Mouse (Mus musculus): ENCODE data around the gene Tctex1d1. TPM values are rescaled to one million over a fixed set of nuclear protein-coding genes. Genes with fewer than 3 reads are reported as not detected.

The Tctex1d1 gene
- polyA plus RNA-seq, 1 experiment: not detected

GRCm38 (mm10) chr4:102990595-102991340 lies 12.4 kb downstream of the Tctex1d1 start:
- no peaks in the 10 kb centered on the region for H3K27me3 ChIP-seq (ENCODE audit: control insufficient read depth, insufficient read depth, insufficient read length)
- no peak overlapping the region for H3K4me2 ChIP-seq (ENCODE audit: low read depth)
- no peak overlapping the region for H3ac ChIP-seq (ENCODE audit: control insufficient read depth, insufficient read length)
- H3K36me3 ChIP-seq (ENCODE audit: control insufficient read depth, insufficient read depth): no peaks in the 10 kb centered on the region
- no peaks in the 10 kb centered on the region for H3K79me2 ChIP-seq (ENCODE audit: control insufficient read depth, insufficient read depth)
- H3K4me3 ChIP-seq: no peak overlapping the region
- TF ChIP-seq CEBPB (IDR thresholded peaks at IDR 0.05; ENCODE audit: insufficient read depth, poor library complexity, severe bottlenecking): no peak
- no peak for TF ChIP-seq USF1 (IDR thresholded peaks at IDR 0.05; ENCODE audit: low read depth)
- TF ChIP-seq REST (IDR thresholded peaks at IDR 0.05; ENCODE audit: insufficient read depth, insufficient read length): no peak
- TF ChIP-seq TCF12 (IDR thresholded peaks at IDR 0.05; ENCODE audit: insufficient read depth, poor library complexity, severe bottlenecking): no peak
- no peak for TF ChIP-seq POLR2AphosphoS2 (IDR thresholded peaks at IDR 0.05; ENCODE audit: insufficient read length, low read depth)
- no peak for TF ChIP-seq TCF3 (IDR thresholded peaks at IDR 0.05; ENCODE audit: insufficient read length, low read depth)
- TF ChIP-seq MYOD1 (IDR thresholded peaks at IDR 0.05; ENCODE audit: control insufficient read depth in 1 of 3, insufficient read length in 2 of 3, low read depth in 2 of 3): no peak
- TF ChIP-seq MAX (IDR thresholded peaks at IDR 0.05; ENCODE audit: low read depth): no peak
- TF ChIP-seq SRF (IDR thresholded peaks at IDR 0.05; ENCODE audit: control insufficient read depth, insufficient read length, low read depth): no peak
- no peak for TF ChIP-seq MYOG (IDR thresholded peaks at IDR 0.05; ENCODE audit: control insufficient read depth in 1 of 3, insufficient read depth in 1 of 3, insufficient read length in 2 of 3, low read depth in 2 of 3)
- no peak for TF ChIP-seq E2F4 (IDR thresholded peaks at IDR 0.05; ENCODE audit: insufficient read depth)
- no peak for TF ChIP-seq POLR2A (IDR thresholded peaks at IDR 0.05; ENCODE audit: insufficient read length, low read depth)

DNA sequence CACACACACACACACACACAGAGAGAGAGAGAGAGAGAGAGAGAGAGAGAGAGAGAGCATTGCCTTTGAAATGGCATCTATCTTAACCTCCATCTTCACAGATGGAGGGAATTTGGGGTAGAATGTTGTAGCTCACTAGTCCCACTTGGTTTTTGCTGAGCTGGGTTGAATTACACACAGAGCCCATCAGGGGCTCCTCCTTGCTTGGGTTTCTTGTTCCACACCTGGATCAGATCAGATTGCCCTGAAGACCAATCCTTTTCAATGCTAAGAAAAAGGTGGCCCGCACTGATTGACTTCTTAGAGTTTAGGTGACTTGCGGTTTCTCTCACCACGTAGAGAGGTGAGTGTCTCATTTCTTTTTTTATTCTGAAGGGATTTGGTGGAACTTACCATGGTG lies 13.3 kb downstream of the Tctex1d1 start:
- H3K36me3 ChIP-seq (ENCODE audit: control insufficient read depth, insufficient read depth): no peaks in the 10 kb centered on the region
- TF ChIP-seq USF1 (IDR thresholded peaks at IDR 0.05; ENCODE audit: low read depth) (no peak), TCF12 (IDR thresholded peaks at IDR 0.05; ENCODE audit: insufficient read depth, poor library complexity, severe bottlenecking) (no peak), POLR2A (IDR thresholded peaks at IDR 0.05; ENCODE audit: insufficient read length, low read depth) (no peak), MAX (IDR thresholded peaks at IDR 0.05; ENCODE audit: low read depth) (no peak), TCF3 (IDR thresholded peaks at IDR 0.05; ENCODE audit: insufficient read length, low read depth) (no peak), E2F4 (IDR thresholded peaks at IDR 0.05; ENCODE audit: insufficient read depth) (no peak), MYOD1 (IDR thresholded peaks at IDR 0.05; ENCODE audit: control insufficient read depth in 1 of 3, insufficient read length in 2 of 3, low read depth in 2 of 3) (no peak), POLR2AphosphoS2 (IDR thresholded peaks at IDR 0.05; ENCODE audit: insufficient read length, low read depth) (no peak), REST (IDR thresholded peaks at IDR 0.05; ENCODE audit: insufficient read depth, insufficient read length) (no peak), MYOG (IDR thresholded peaks at IDR 0.05; ENCODE audit: control insufficient read depth in 1 of 3, insufficient read depth in 1 of 3, insufficient read length in 2 of 3, low read depth in 2 of 3) (no peak), SRF (IDR thresholded peaks at IDR 0.05; ENCODE audit: control insufficient read depth, insufficient read length, low read depth) (no peak), CEBPB (IDR thresholded peaks at IDR 0.05; ENCODE audit: insufficient read depth, poor library complexity, severe bottlenecking) (no peak)
- H3K4me2 ChIP-seq (ENCODE audit: low read depth): no peak overlapping the region
- no peak overlapping the region for H3ac ChIP-seq (ENCODE audit: control insufficient read depth, insufficient read length)
- H3K4me3 ChIP-seq: no peak overlapping the region
- no peaks in the 10 kb centered on the region for H3K79me2 ChIP-seq (ENCODE audit: control insufficient read depth, insufficient read depth)
- H3K27me3 ChIP-seq (ENCODE audit: control insufficient read depth, insufficient read depth, insufficient read length): no peaks in the 10 kb centered on the region

DNA sequence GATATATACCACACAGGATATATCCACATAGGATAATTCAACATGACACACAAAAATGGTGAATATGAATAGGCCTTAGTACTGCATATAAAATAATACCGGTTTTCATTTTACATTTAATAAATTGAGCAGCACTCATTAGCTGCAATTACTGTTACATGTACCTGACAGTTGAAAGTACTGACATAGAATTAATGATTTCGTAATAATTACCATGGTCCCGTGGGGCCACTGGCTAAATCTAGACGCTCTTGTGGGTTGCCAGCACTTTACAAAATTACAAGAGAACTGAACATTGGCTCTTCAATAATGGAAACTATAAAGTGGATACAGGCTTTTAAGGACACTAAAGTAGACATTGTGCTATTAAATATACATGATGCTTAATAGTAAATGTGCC lies 26.3 kb downstream of the Tctex1d1 start:
- Histone ChIP-seq H3K4me2 (ENCODE audit: low read depth) (no peak overlapping the region), H3K36me3 (ENCODE audit: control insufficient read depth, insufficient read depth) (no peaks in the 10 kb centered on the region), H3K27me3 (ENCODE audit: control insufficient read depth, insufficient read depth, insufficient read length) (no peaks in the 10 kb centered on the region), H3ac (ENCODE audit: control insufficient read depth, insufficient read length) (no peak overlapping the region), H3K4me3 (no peak overlapping the region), H3K79me2 (ENCODE audit: control insufficient read depth, insufficient read depth) (no peaks in the 10 kb centered on the region)
- TF ChIP-seq MAX (IDR thresholded peaks at IDR 0.05; ENCODE audit: low read depth) (no peak), USF1 (IDR thresholded peaks at IDR 0.05; ENCODE audit: low read depth) (no peak), POLR2AphosphoS2 (IDR thresholded peaks at IDR 0.05; ENCODE audit: insufficient read length, low read depth) (no peak), POLR2A (IDR thresholded peaks at IDR 0.05; ENCODE audit: insufficient read length, low read depth) (no peak), TCF12 (IDR thresholded peaks at IDR 0.05; ENCODE audit: insufficient read depth, poor library complexity, severe bottlenecking) (no peak), SRF (IDR thresholded peaks at IDR 0.05; ENCODE audit: control insufficient read depth, insufficient read length, low read depth) (no peak), MYOG (IDR thresholded peaks at IDR 0.05; ENCODE audit: control insufficient read depth in 1 of 3, insufficient read depth in 1 of 3, insufficient read length in 2 of 3, low read depth in 2 of 3) (no peak), TCF3 (IDR thresholded peaks at IDR 0.05; ENCODE audit: insufficient read length, low read depth) (no peak), MYOD1 (IDR thresholded peaks at IDR 0.05; ENCODE audit: control insufficient read depth in 1 of 3, insufficient read length in 2 of 3, low read depth in 2 of 3) (no peak), CEBPB (IDR thresholded peaks at IDR 0.05; ENCODE audit: insufficient read depth, poor library complexity, severe bottlenecking) (no peak), REST (IDR thresholded peaks at IDR 0.05; ENCODE audit: insufficient read depth, insufficient read length) (no peak), E2F4 (IDR thresholded peaks at IDR 0.05; ENCODE audit: insufficient read depth) (no peak)

DNA sequence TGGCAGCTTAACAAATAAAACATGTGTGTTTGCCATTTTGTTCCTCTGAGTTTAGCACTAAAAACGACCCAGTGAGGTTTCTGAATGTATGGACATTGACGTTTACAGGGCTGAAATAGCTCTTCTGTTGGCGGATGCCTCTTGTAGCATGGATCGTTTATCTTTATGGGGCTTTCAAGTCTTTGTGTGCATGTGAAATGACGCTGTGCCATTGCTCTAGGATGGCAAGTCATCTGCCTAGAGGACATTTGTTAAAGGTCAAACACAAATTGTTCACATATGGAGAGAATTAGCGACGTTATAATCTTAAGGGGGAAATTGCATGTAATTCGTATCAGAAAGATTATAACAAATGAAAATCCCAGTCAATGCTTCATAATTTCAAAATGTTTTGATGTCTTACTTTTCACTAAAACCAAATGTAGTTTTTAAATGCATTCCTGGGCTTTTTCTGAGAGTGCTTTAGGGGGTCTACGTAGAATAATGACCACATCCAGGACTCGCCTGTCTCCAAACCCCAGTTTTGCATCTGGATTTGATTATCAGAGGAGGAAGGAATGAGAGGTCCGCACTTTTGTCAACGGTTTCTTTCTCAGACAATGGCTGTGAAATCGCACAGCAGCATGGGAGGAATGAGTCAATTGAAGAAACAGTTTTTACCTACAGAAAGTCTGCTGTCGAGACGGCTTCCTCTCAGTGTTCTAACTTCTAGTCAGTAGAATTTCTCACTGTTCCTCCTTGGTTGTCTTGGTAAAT lies 27.0 kb downstream of the Tctex1d1 start:
- no peak for TF ChIP-seq TCF3 (IDR thresholded peaks at IDR 0.05; ENCODE audit: insufficient read length, low read depth)
- TF ChIP-seq MYOG (IDR thresholded peaks at IDR 0.05; ENCODE audit: control insufficient read depth in 1 of 3, insufficient read depth in 1 of 3, insufficient read length in 2 of 3, low read depth in 2 of 3): no peak
- TF ChIP-seq CEBPB (IDR thresholded peaks at IDR 0.05; ENCODE audit: insufficient read depth, poor library complexity, severe bottlenecking): no peak
- TF ChIP-seq USF1 (IDR thresholded peaks at IDR 0.05; ENCODE audit: low read depth): no peak
- TF ChIP-seq POLR2A (IDR thresholded peaks at IDR 0.05; ENCODE audit: insufficient read length, low read depth): no peak
- no peak for TF ChIP-seq SRF (IDR thresholded peaks at IDR 0.05; ENCODE audit: control insufficient read depth, insufficient read length, low read depth)
- TF ChIP-seq REST (IDR thresholded peaks at IDR 0.05; ENCODE audit: insufficient read depth, insufficient read length): no peak
- TF ChIP-seq MAX (IDR thresholded peaks at IDR 0.05; ENCODE audit: low read depth): no peak
- TF ChIP-seq E2F4 (IDR thresholded peaks at IDR 0.05; ENCODE audit: insufficient read depth): no peak
- no peak for TF ChIP-seq TCF12 (IDR thresholded peaks at IDR 0.05; ENCODE audit: insufficient read depth, poor library complexity, severe bottlenecking)
- no peak for TF ChIP-seq MYOD1 (IDR thresholded peaks at IDR 0.05; ENCODE audit: control insufficient read depth in 1 of 3, insufficient read length in 2 of 3, low read depth in 2 of 3)
- no peak for TF ChIP-seq POLR2AphosphoS2 (IDR thresholded peaks at IDR 0.05; ENCODE audit: insufficient read length, low read depth)
- no peak overlapping the region for H3ac ChIP-seq (ENCODE audit: control insufficient read depth, insufficient read length)
- no peak overlapping the region for H3K4me3 ChIP-seq
- no peaks in the 10 kb centered on the region for H3K79me2 ChIP-seq (ENCODE audit: control insufficient read depth, insufficient read depth)
- no peaks in the 10 kb centered on the region for H3K36me3 ChIP-seq (ENCODE audit: control insufficient read depth, insufficient read depth)
- H3K27me3 ChIP-seq (ENCODE audit: control insufficient read depth, insufficient read depth, insufficient read length): no peaks in the 10 kb centered on the region
- H3K4me2 ChIP-seq (ENCODE audit: low read depth): no peak overlapping the region

Data from myocyte (in vitro differentiated cells).